Mouse (Mus musculus): ENCODE results near the gene Ak2. TPM values are rescaled to one million over a fixed set of nuclear protein-coding genes. Genes with fewer than 3 reads are reported as not detected.

The Ak2 gene
- polyA plus RNA-seq, 1 experiment from 2014 or later, result 129 TPM

DNA sequence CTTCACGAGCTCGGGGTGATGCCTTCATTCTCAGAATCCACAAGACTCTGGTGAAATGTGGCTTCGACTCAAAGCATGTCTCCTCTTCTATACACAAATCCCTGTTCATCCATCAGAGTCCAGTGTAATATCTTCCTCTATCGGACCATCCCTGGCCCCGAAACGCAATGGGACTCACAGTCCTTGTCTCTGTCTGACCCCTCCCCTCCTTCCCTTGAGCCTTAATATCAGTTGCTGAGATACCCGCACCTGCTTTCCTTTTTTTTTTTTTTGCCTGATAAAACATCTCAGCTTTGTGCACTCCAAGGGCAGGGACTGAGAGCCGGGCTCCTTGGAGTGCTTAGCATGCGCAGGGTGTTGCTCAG lies 28.9 kb upstream of the Ak2 start:
- Histone ChIP-seq H3K36me3 (ENCODE audit: control insufficient read depth, insufficient read depth, low read length) (no peaks in the 10 kb centered on the region), H3K4me3 (ENCODE audit: control insufficient read depth in 1 of 2, insufficient read depth in 1 of 2, low read depth in 1 of 2, low read length in 2 of 2) (peak overlapping the region in 1 of 2 experiments; percentile 72; a peak in 3 of 4 replicates), H3K4me2 (ENCODE audit: low read length) (peak overlapping the region; percentile 97), H3K27me3 (ENCODE audit: control insufficient read depth, insufficient read depth, low read length) (peaks cover 19% of the 10 kb centered on the region), H3K9ac (ENCODE audit: low read length) (peak overlapping the region; percentile 87), H3K4me1 (ENCODE audit: control insufficient read depth in 2 of 2, insufficient read depth in 2 of 2, low read length in 2 of 2) (peaks cover 12 to 18% of the 10 kb centered on the region in 2 experiments), H3K9me3 (ENCODE audit: control insufficient read depth, low read length) (no peaks in the 10 kb centered on the region), H3K27ac (replicated peaks in 1 of 2; ENCODE audit: control insufficient read depth in 1 of 2, insufficient read depth in 1 of 2, low read depth in 2 of 2, low read length in 2 of 2) (no peak overlapping the region)
- 11% methylated on average over 9 of the region's 9 CpGs for WGBS
- no peak for ATAC-seq (ENCODE audit: insufficient number of reproducible peaks, insufficient read depth, low FRiP score, low read depth)

DNA sequence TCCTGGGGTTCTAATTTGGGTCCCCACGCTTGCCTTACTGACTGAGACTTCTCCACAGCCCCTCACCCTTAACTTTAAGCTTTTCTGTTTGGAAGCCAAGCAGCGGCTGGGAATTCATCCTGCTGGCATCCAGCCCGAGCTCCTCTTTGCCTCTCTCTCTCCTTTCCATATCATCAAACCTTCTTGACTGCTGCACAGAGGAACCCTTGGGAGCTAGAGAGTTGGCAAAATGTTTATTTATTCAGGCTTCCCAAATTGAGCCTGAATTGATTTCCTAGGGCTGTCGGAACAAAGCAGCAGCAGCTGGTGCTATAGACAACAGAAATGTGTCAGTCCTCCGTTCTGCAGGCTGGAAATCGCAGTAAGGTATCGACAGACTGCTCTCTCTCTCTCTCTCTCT lies 25.0 kb upstream of the Ak2 start:
- peaks cover 14% of the 10 kb centered on the region; the same call in 1 of the 2 replicates for H3K27me3 ChIP-seq (ENCODE audit: control insufficient read depth, insufficient read depth, low read length)
- H3K4me2 ChIP-seq (ENCODE audit: low read length), result no peak overlapping the region
- H3K36me3 ChIP-seq (ENCODE audit: control insufficient read depth, insufficient read depth, low read length), result no peaks in the 10 kb centered on the region
- no peak for ATAC-seq (ENCODE audit: insufficient number of reproducible peaks, insufficient read depth, low FRiP score, low read depth)
- no peak overlapping the region for H3K9ac ChIP-seq (ENCODE audit: low read length)
- WGBS, result 17% methylated on average over 7 of the region's 7 CpGs
- H3K9me3 ChIP-seq (ENCODE audit: control insufficient read depth, low read length), result no peaks in the 10 kb centered on the region
- H3K27ac ChIP-seq (replicated peaks in 1 of 2; ENCODE audit: control insufficient read depth in 1 of 2, insufficient read depth in 1 of 2, low read depth in 2 of 2, low read length in 2 of 2), result no peak overlapping the region
- no peak overlapping the region for H3K4me3 ChIP-seq (ENCODE audit: control insufficient read depth in 1 of 2, insufficient read depth in 1 of 2, low read depth in 1 of 2, low read length in 2 of 2)
- H3K4me1 ChIP-seq (ENCODE audit: control insufficient read depth in 2 of 2, insufficient read depth in 2 of 2, low read length in 2 of 2), result peaks cover 3 to 16% of the 10 kb centered on the region in 2 experiments; a peak in 2 of 4 replicates

DNA sequence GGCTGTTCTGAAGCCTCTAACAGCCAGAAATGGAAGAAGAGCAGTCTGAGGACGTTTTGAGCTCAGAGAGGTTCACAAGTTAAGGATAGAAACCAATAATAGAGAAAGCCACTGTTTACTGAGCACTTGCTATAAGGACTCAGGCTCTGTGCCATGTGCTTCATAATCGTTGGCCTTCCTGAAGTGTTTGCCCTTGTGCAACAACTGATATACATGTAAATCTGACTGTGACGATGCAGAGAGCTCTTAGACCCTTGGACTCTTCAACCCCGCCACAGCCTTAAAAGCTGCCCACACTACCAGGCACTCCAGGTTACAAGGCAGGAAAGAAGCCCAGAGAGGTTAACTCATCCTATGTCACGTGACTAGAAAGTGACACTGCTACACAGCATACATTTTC lies 22.7 kb upstream of the Ak2 start:
- Histone ChIP-seq H3K4me2 (ENCODE audit: low read length) (no peak overlapping the region), H3K36me3 (ENCODE audit: control insufficient read depth, insufficient read depth, low read length) (no peaks in the 10 kb centered on the region), H3K4me1 (ENCODE audit: control insufficient read depth in 2 of 2, insufficient read depth in 2 of 2, low read length in 2 of 2) (peaks cover 0 to 10% of the 10 kb centered on the region in 2 experiments; a peak in 2 of 4 replicates), H3K9me3 (ENCODE audit: control insufficient read depth, low read length) (no peaks in the 10 kb centered on the region), H3K4me3 (ENCODE audit: control insufficient read depth in 1 of 2, insufficient read depth in 1 of 2, low read depth in 1 of 2, low read length in 2 of 2) (no peak overlapping the region), H3K9ac (ENCODE audit: low read length) (no peak overlapping the region), H3K27me3 (ENCODE audit: control insufficient read depth, insufficient read depth, low read length) (peaks cover 11% of the 10 kb centered on the region; the same call in 1 of the 2 replicates), H3K27ac (replicated peaks in 1 of 2; ENCODE audit: control insufficient read depth in 1 of 2, insufficient read depth in 1 of 2, low read depth in 2 of 2, low read length in 2 of 2) (no peak overlapping the region)
- WGBS, result 62% methylated on average over 5 of the region's 5 CpGs
- no peak for ATAC-seq (ENCODE audit: insufficient number of reproducible peaks, insufficient read depth, low FRiP score, low read depth)

DNA sequence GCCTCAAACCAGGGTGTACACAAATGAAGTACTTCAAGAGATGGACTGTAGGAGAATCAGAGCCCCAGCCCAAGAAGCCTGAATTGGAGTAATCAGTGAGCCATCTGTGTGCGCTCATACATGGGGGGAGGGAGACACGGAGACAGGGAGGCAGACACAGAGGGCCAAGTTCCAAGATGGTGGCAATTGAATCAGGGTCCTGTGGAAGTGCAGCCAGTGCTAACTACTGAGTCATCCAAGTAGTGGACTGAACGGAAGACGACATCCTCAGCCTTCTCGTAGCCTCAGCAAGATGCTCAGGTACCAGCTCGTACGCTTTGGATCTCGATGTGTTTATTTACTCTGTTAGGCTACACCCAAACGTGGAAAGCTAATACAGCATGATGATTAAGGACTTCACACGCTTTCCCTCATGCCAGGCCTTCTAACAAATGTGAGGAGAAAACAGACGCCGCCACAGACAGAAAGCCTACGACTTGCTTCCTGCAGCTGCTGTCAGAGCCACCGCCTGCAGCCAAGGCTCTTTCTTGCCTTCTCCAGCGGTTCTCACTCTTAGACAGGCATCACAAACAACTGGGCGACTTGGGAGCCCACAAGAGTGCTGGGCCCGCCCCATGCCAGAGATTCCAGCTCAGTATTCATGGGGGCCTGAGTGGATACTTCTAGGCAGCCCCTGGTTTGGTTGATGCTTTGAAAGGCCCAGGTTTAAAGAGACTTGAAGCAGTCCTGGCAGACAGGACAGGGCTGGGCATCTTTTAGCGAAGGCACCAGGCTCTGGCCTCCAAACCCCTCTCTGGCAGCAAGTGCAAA lies 21.9 kb upstream of the Ak2 start:
- WGBS, result 68% methylated on average over 18 of the region's 18 CpGs
- Histone ChIP-seq H3K9ac (ENCODE audit: low read length) (no peak overlapping the region), H3K4me2 (ENCODE audit: low read length) (no peak overlapping the region), H3K36me3 (ENCODE audit: control insufficient read depth, insufficient read depth, low read length) (no peaks in the 10 kb centered on the region), H3K27me3 (ENCODE audit: control insufficient read depth, insufficient read depth, low read length) (0 out of 2 replicates have a peak, but pooled peaks cover 4% of the 10 kb centered on the region), H3K4me1 (ENCODE audit: control insufficient read depth in 2 of 2, insufficient read depth in 2 of 2, low read length in 2 of 2) (peaks cover 0 to 10% of the 10 kb centered on the region in 2 experiments; a peak in 2 of 4 replicates), H3K4me3 (ENCODE audit: control insufficient read depth in 1 of 2, insufficient read depth in 1 of 2, low read depth in 1 of 2, low read length in 2 of 2) (no peak overlapping the region), H3K27ac (replicated peaks in 1 of 2; ENCODE audit: control insufficient read depth in 1 of 2, insufficient read depth in 1 of 2, low read depth in 2 of 2, low read length in 2 of 2) (no peak overlapping the region), H3K9me3 (ENCODE audit: control insufficient read depth, low read length) (no peaks in the 10 kb centered on the region)
- no peak for ATAC-seq (ENCODE audit: insufficient number of reproducible peaks, insufficient read depth, low FRiP score, low read depth)

DNA sequence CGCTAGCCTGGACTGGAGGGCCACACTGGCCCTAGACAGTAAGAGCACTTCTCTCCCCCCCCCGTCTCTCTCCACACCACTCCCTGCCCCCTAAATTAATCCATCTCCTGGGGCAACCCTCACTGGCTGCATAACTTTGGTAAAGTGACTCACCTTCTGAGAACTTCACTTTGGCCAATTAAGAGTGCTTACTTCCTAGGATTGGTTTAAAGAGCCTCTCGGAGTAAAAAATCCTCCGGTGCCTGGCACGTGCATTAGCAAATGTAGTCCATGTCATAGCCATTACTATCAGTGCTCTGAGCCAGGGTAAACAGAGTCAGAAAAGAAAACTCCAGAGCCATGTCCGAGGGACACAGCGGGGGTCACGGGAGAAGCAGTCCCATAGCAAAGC lies 21.3 kb upstream of the Ak2 start:
- 64% methylated on average over 7 of the region's 8 CpGs for WGBS
- H3K27ac ChIP-seq (replicated peaks in 1 of 2; ENCODE audit: control insufficient read depth in 1 of 2, insufficient read depth in 1 of 2, low read depth in 2 of 2, low read length in 2 of 2), result no peak overlapping the region
- no peak overlapping the region for H3K4me3 ChIP-seq (ENCODE audit: control insufficient read depth in 1 of 2, insufficient read depth in 1 of 2, low read depth in 1 of 2, low read length in 2 of 2)
- no peaks in the 10 kb centered on the region for H3K36me3 ChIP-seq (ENCODE audit: control insufficient read depth, insufficient read depth, low read length)
- H3K9me3 ChIP-seq (ENCODE audit: control insufficient read depth, low read length), result no peaks in the 10 kb centered on the region
- ATAC-seq (ENCODE audit: insufficient number of reproducible peaks, insufficient read depth, low FRiP score, low read depth), result no peak
- H3K4me2 ChIP-seq (ENCODE audit: low read length), result no peak overlapping the region
- 0 out of 2 replicates have a peak, but pooled peaks cover 4% of the 10 kb centered on the region for H3K27me3 ChIP-seq (ENCODE audit: control insufficient read depth, insufficient read depth, low read length)
- H3K9ac ChIP-seq (ENCODE audit: low read length), result no peak overlapping the region
- H3K4me1 ChIP-seq (ENCODE audit: control insufficient read depth in 2 of 2, insufficient read depth in 2 of 2, low read length in 2 of 2), result peaks cover 0 to 10% of the 10 kb centered on the region in 2 experiments; a peak in 2 of 4 replicates

DNA sequence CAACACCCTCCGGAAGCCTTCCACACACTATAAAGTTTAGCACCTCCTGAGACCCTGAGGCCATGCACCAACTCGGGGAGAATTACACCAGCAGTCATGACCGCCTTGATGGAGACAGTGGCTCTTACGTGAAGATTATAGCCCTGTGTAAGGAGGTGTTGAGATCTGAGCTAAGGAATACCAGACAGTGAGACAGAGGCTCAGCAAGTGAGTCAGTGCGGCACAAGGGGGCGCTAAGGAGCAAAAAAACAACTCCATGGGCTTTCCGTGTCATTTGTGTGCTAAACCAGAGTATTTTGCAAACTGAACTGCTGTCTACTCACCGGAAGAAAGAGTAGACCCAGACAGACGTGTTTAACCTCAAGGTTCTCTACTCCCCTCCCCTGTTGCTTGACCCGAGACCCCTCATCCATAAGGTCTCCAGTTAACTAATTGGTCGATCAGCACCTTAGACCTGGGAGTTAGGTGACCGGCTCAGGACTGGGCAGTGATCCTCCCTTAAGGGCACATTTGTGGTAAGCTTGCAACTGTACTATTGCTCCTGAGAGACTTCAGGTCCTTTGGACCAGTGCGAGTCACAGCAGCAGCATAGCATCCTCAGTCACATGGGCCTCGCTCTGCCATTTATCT lies 20.6 kb upstream of the Ak2 start:
- 0 out of 2 replicates have a peak, but pooled peaks cover 4% of the 10 kb centered on the region for H3K27me3 ChIP-seq (ENCODE audit: control insufficient read depth, insufficient read depth, low read length)
- no peak overlapping the region for H3K27ac ChIP-seq (replicated peaks in 1 of 2; ENCODE audit: control insufficient read depth in 1 of 2, insufficient read depth in 1 of 2, low read depth in 2 of 2, low read length in 2 of 2)
- no peaks in the 10 kb centered on the region for H3K9me3 ChIP-seq (ENCODE audit: control insufficient read depth, low read length)
- H3K4me1 ChIP-seq (ENCODE audit: control insufficient read depth in 2 of 2, insufficient read depth in 2 of 2, low read length in 2 of 2), result peaks cover 0 to 10% of the 10 kb centered on the region in 2 experiments; a peak in 2 of 4 replicates
- no peak for ATAC-seq (ENCODE audit: insufficient number of reproducible peaks, insufficient read depth, low FRiP score, low read depth)
- 41% methylated on average over 14 of the region's 14 CpGs for WGBS
- no peak overlapping the region for H3K4me2 ChIP-seq (ENCODE audit: low read length)
- H3K9ac ChIP-seq (ENCODE audit: low read length), result no peak overlapping the region
- no peak overlapping the region for H3K4me3 ChIP-seq (ENCODE audit: control insufficient read depth in 1 of 2, insufficient read depth in 1 of 2, low read depth in 1 of 2, low read length in 2 of 2)
- H3K36me3 ChIP-seq (ENCODE audit: control insufficient read depth, insufficient read depth, low read length), result no peaks in the 10 kb centered on the region

DNA sequence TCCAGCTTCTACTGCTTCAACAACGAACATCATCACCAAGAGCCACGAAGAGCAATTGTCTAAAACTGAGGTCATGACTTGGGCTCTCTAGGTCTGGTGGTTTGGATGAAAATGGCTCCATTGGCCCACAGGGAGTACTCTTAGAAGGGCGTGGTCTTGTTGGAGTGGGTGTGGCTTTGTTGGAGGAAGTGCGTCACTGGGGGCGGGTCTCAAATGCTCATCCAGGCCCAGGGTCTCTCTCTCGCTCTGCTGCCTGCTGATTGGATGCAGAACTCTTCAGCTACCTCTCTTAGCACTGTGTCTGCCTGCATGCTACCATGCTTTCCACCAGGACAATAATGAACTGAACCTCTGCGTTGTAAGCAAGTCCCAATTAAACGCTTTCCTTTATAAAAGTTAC lies 17.1 kb upstream of the Ak2 start:
- H3K36me3 ChIP-seq (ENCODE audit: control insufficient read depth, insufficient read depth, low read length), result no peaks in the 10 kb centered on the region
- H3K9me3 ChIP-seq (ENCODE audit: control insufficient read depth, low read length), result no peaks in the 10 kb centered on the region
- no peak overlapping the region for H3K27ac ChIP-seq (replicated peaks in 1 of 2; ENCODE audit: control insufficient read depth in 1 of 2, insufficient read depth in 1 of 2, low read depth in 2 of 2, low read length in 2 of 2)
- peaks cover 0 to 2% of the 10 kb centered on the region in 2 experiments; a peak in 1 of 4 replicates for H3K4me1 ChIP-seq (ENCODE audit: control insufficient read depth in 2 of 2, insufficient read depth in 2 of 2, low read length in 2 of 2)
- H3K27me3 ChIP-seq (ENCODE audit: control insufficient read depth, insufficient read depth, low read length), result 0 out of 2 replicates have a peak, but pooled peaks cover under 1% of the 10 kb centered on the region
- no peak overlapping the region for H3K4me2 ChIP-seq (ENCODE audit: low read length)
- no peak overlapping the region for H3K9ac ChIP-seq (ENCODE audit: low read length)
- WGBS, result 80% methylated on average over 8 of the region's 8 CpGs
- H3K4me3 ChIP-seq (ENCODE audit: control insufficient read depth in 1 of 2, insufficient read depth in 1 of 2, low read depth in 1 of 2, low read length in 2 of 2), result no peak overlapping the region
- ATAC-seq (ENCODE audit: insufficient number of reproducible peaks, insufficient read depth, low FRiP score, low read depth), result no peak

All from heart, embryonic 14.5 days (tissue).